Mouse (Mus musculus) stomach, embryonic 16.5 days (tissue): ENCODE data around the gene Faim. TPM values are rescaled to one million over a fixed set of nuclear protein-coding genes. Genes with fewer than 3 reads are reported as not detected.

Experiments
- ATAC-seq: fragments of 200-750 bp; cut with Nextera tagmentation; 2 replicates; pipeline ENCODE4 v1.8.0; 2017; ENCODE audit warnings: moderate number of reproducible peaks, moderate TSS enrichment; ENCODE audit not compliant: insufficient read depth, low FRiP score
- H3K27ac ChIP-seq: fragments of 300-500 bp; sonication (generic); 2 replicates; pipeline ENCODE4 v1.5.1; 2014; ENCODE audit warnings: low read length
- H3K27me3 ChIP-seq: fragments of 300-500 bp; sonication (generic); 2 replicates; pipeline ENCODE4 v1.6.1; 2014; ENCODE audit warnings: low read length, control low read depth, mixed read lengths; ENCODE audit not compliant: control insufficient read depth, insufficient read depth
- H3K36me3 ChIP-seq: fragments of 300-500 bp; sonication (generic); 2 replicates; pipeline ENCODE4 v1.6.1; 2014; ENCODE audit warnings: low read length; ENCODE audit not compliant: control insufficient read depth, insufficient read depth
- H3K4me1 ChIP-seq: fragments of 300-500 bp; sonication (generic); 2 replicates; pipeline ENCODE4 v1.6.1; 2014; ENCODE audit warnings: low read length, control low read depth, mixed read lengths; ENCODE audit not compliant: control insufficient read depth, insufficient read depth
- H3K4me2 ChIP-seq: fragments of 300-500 bp; sonication (generic); 2 replicates; pipeline ENCODE4 v1.6.1; 2014; ENCODE audit warnings: low read depth, low read length, mixed read lengths
- H3K4me3 ChIP-seq: fragments of 300-500 bp; sonication (generic); replicated peaks from 2 replicates; pipeline ENCODE4 v1.5.1; 2014; ENCODE audit warnings: mild to moderate bottlenecking, low read length
- H3K9ac ChIP-seq: fragments of 300-500 bp; sonication (generic); 2 replicates; pipeline ENCODE4 v1.6.1; 2014; ENCODE audit warnings: low read length
- H3K9me3 ChIP-seq: fragments of 300-500 bp; sonication (generic); replicated peaks from 2 replicates; pipeline ENCODE4 v1.6.1; 2016; ENCODE audit warnings: low read length, control low read depth; ENCODE audit not compliant: control insufficient read depth
- WGBS: fragments of 180-500 bp; shearing (Covaris S2); extraction: QIAGEN DNeasy Blood & Tissue Kit; methylation state at CpG from one replicate; pipeline ENCODE4 v1.1.7; 2014; 5-methylcytosine and 5-hydroxymethylcytosine counted together
- polyA plus RNA-seq: library from polyadenylated mRNA; unstranded; fragments of >200 nt; fragmentation: Nextera tagmentation; extraction: Ambion mirVana; gene quantifications from 2 replicates; pipeline ENCODE4 v1.2.1, GENCODE M21; 2015

The Faim gene
- polyA plus RNA-seq, 1 experiment from 2014 or later = 37.9 TPM

DNA sequence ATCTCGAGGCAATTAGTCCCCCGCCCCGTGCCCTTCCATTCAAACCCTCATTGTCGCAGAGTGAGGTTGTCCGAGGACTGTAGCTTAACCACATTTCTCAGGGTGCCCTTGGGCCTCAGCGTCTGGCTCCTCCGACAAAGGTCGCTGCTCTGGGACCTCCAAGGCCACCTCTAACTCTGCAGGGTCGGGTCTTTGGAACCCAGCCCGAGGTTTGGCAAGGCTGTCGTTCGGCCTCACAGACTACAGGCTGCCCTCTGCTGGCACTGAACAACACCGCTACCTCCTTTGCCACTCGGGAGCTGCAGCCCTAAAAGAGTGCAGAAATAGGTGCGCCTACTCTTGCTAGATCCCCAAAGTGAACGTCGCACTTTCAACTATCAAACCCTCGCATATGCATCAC is 21.1 kb upstream of the Faim start:
- H3K4me3 ChIP-seq = no peak overlapping the region
- no peak overlapping the region for H3K9ac ChIP-seq
- H3K27ac ChIP-seq = no peak overlapping the region
- 0 out of 2 replicates have a peak, but pooled peaks cover 2% of the 10 kb centered on the region for H3K9me3 ChIP-seq
- no peaks in the 10 kb centered on the region for H3K4me1 ChIP-seq
- no peak for ATAC-seq
- H3K36me3 ChIP-seq = no peaks in the 10 kb centered on the region
- no peak overlapping the region for H3K4me2 ChIP-seq
- H3K27me3 ChIP-seq = peaks cover 64% of the 10 kb centered on the region
- 2% methylated on average over 18 of the region's 18 CpGs for WGBS

DNA sequence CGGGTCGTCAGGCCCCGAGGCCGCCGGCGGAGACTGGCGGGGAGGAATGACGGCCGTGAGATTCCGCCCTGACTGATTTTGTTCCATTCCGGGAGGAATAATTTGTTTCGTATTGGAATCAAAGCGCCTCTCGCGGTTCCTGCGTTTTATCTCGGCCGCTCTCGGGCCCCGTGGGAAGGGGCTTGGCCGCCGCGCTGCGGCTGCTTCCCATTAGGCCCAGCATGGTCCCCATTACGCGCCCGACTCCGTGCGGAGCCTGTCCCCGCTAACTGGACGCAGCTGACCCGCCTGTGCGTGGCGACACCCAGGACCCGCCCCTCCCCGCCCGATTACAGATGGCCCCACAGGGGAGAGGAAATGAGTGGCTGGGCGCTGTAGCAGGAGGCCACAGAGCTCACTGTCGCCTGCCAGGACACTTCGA is 13.1 kb upstream of the Faim start:
- Histone ChIP-seq H3K4me2 (peak overlapping the region; percentile 55), H3K36me3 (no peaks in the 10 kb centered on the region), H3K9me3 (peaks cover 14% of the 10 kb centered on the region), H3K4me1 (peaks cover 6% of the 10 kb centered on the region), H3K27ac (no peak overlapping the region), H3K4me3 (peak overlapping the region; percentile 41), H3K27me3 (peaks cover 62% of the 10 kb centered on the region), H3K9ac (no peak overlapping the region)
- WGBS = under 1% methylated on average over 40 of the region's 40 CpGs
- no peak for ATAC-seq

DNA sequence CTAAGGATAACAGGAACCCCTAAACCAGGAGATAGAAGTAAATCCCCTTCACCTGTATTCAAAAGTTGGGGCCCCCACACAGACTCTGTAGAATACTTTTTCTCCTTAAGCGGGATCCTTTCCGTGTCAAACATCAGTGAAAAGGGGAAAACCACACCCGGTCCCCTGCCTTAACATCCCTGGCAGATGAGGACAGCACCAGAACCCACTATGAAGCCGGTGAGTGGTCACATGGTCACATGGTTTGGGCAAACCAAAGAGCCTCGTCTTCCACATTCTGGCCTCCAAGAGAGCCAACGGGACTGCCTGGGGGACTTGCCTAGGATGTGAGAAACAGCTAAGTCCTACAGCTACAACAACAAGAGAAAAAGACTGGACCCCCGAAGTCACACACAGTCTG is 12.6 kb upstream of the Faim start:
- H3K9ac ChIP-seq = no peak overlapping the region
- H3K36me3 ChIP-seq = no peaks in the 10 kb centered on the region
- H3K4me1 ChIP-seq = peaks cover 6% of the 10 kb centered on the region
- WGBS = 10% methylated on average over 7 of the region's 7 CpGs
- peak overlapping the region; percentile 55 for H3K4me2 ChIP-seq
- H3K9me3 ChIP-seq = peaks cover 14% of the 10 kb centered on the region
- ATAC-seq = no peak
- H3K27me3 ChIP-seq = peaks cover 62% of the 10 kb centered on the region
- peak overlapping the region; percentile 41 for H3K4me3 ChIP-seq
- H3K27ac ChIP-seq = no peak overlapping the region

DNA sequence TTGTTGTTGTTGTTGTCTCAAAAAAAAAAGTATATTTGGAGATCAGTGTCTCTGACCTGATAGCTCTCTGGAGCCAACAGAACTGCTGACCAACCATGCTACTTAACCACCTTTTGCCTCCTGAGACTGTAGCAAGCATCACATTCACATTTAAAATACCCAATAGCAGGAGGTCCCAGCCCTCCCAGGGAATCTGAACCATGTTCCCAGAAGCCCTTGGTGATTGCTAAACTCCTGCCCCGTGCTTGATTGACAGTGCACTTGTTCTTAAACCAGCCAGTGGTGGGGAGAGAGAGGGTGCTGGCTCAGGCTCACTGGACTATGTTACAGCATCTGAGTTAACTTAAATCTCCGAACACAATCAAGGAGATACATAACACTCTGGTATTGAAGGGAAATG is 11.3 kb upstream of the Faim start:
- Histone ChIP-seq H3K9ac (no peak overlapping the region), H3K4me2 (no peak overlapping the region), H3K36me3 (no peaks in the 10 kb centered on the region), H3K4me1 (peaks cover 6% of the 10 kb centered on the region), H3K9me3 (peaks cover 14% of the 10 kb centered on the region), H3K27ac (no peak overlapping the region), H3K27me3 (peaks cover 61% of the 10 kb centered on the region), H3K4me3 (no peak overlapping the region)
- ATAC-seq = no peak
- WGBS = 31% methylated on average over 2 of the region's 2 CpGs

DNA sequence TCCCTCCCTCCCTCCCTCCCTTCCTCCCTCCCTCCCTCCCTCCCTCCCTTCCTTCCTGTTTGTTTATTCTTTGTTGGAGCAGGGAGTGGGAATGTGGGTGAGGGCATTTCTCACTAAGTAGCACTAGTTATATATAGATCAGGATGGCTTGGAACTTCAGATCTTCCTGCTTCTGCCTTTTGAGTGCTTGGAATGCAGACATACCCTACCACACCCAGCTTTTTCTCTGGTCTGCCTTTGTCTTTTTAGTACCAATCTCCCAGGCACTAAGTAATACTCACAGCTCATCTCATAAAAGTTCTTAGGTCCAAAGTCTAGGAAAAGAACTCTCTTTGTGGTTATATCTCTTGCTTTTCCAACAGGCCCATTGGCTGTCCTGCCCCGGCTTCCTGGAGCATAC is 10.1 kb upstream of the Faim start:
- peaks cover 2% of the 10 kb centered on the region; the same call in 1 of the 2 replicates for H3K9me3 ChIP-seq
- H3K4me2 ChIP-seq = no peak overlapping the region
- H3K9ac ChIP-seq = no peak overlapping the region
- ATAC-seq = no peak
- peaks cover 52% of the 10 kb centered on the region for H3K27me3 ChIP-seq
- H3K27ac ChIP-seq = no peak overlapping the region
- no peak overlapping the region for H3K4me3 ChIP-seq
- no peaks in the 10 kb centered on the region for H3K36me3 ChIP-seq
- peaks cover 6% of the 10 kb centered on the region for H3K4me1 ChIP-seq
- WGBS = 87% methylated on average over 1 of the region's 1 CpGs

DNA sequence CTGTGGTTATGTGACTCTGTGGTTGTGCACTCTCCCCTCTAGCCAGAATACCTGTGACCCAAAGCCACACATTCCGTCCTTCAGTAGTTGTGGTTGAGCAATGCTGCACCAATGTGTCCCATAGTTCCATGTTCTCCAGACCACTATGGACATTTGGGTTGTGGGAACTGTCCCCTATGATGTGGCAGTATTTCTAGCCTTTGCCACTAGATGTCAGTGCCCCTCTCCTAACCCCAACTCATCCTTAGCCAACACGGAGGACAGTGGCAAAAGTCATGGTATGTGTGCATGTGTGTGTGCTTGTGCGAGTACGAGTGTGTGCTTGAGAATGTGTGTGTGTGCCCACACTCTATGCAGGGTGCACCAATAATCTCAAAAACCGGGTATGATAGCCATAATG is 9.7 kb upstream of the Faim start:
- no peak for ATAC-seq
- H3K27me3 ChIP-seq = peaks cover 49% of the 10 kb centered on the region
- H3K4me1 ChIP-seq = peaks cover 6% of the 10 kb centered on the region
- H3K4me2 ChIP-seq = no peak overlapping the region
- H3K4me3 ChIP-seq = no peak overlapping the region
- WGBS = 38% methylated on average over 5 of the region's 5 CpGs
- H3K9me3 ChIP-seq = no peaks in the 10 kb centered on the region
- H3K36me3 ChIP-seq = no peaks in the 10 kb centered on the region
- no peak overlapping the region for H3K9ac ChIP-seq
- no peak overlapping the region for H3K27ac ChIP-seq

DNA sequence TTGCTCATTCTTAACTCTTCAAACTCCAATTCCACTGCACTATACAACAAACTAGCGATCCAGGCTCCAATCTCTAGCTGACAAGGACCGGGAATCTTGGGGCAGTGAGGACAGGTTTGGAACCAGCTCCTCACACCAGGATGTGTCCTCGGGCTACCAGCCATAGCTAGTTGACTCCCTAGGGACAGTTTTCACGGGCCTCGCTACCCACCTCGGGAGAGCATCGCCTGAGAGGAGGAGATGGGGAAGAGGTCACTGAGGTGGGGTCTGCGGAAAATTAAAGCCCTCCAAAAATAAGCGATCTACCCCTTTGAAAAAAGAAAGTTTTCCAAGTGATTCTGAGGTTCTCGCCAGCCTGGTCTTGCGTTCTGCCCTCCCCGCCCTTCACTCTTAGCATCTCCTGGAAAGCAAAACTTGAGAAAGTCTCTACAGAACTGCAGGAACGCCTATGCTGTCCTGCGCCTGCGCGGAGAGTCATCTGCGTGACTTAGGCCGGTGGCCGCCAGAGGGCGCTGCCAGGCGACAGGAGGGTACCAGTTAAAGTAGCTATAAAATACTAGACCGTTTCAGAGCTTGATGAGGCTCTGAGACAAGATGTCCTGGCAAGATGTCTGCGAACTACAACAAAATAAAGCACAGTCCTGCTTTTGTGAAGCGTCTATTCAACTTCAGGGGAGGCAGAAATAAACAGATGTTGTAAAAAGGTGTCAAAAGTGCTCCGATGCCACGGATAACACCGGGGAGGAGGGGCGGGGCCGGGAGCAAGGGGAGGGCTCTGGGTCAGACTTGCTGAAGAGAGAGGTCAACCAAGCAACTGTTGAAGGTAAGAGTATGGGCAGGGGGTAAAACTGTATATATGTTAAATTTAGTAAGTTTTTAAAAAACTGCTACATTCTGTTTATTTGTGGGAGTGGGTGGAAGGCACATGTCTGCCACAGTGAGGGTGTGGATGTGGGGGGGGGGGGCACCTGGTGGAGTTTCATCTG is 6.4 kb upstream of the Faim start:
- Histone ChIP-seq H3K4me1 (no peaks in the 10 kb centered on the region), H3K27ac (no peak overlapping the region), H3K27me3 (peaks cover 26% of the 10 kb centered on the region), H3K36me3 (no peaks in the 10 kb centered on the region), H3K9me3 (no peaks in the 10 kb centered on the region), H3K4me3 (peak overlapping the region; percentile 14), H3K4me2 (peak overlapping the region; percentile 44), H3K9ac (0 out of 2 replicates have a peak overlapping the region, but pooled peaks have one; percentile 16)
- peak; percentile 58; the same call in 1 of the 2 replicates for ATAC-seq
- WGBS = 7% methylated on average over 29 of the region's 29 CpGs

DNA sequence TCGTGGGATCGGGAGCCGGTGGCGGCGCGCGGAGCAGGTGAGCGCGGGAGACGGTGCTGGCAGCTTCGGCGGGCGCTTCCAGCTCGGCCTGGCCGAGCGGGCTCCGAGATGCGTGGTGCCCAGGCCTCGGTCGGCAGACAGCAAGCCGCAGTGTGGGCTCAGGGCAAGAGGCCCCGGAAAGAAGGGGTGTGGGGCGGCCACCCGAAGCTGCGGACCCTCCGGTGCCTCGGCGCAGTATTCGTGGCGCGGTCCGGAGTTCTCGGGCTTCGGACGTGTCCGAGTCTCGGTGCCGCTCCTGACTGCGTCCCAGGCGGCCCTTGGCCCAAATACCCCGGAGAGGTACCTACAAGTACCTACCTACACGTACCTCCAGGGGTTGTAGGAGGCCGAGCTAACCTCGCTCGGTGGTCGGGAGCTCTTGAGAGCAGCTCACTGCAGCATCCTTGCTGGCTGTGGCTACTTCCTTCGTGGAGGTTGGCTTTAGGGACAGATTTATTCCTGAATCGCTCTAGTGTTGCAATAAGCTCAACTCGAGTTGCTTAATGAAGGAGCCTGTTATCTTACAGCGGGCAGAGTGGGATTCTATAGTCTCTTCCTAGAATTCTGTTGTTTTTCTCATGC is 413 bp downstream of the Faim start:
- Histone ChIP-seq H3K27ac (0 out of 2 replicates have a peak overlapping the region, but pooled peaks have one; percentile 39), H3K4me3 (peak overlapping the region; percentile 84), H3K36me3 (no peaks in the 10 kb centered on the region), H3K27me3 (peaks cover 5% of the 10 kb centered on the region), H3K4me2 (peak overlapping the region; percentile 87), H3K4me1 (no peaks in the 10 kb centered on the region; the same call in 1 of the 2 replicates), H3K9me3 (no peaks in the 10 kb centered on the region), H3K9ac (peak overlapping the region; percentile 81)
- ATAC-seq = peak; percentile 41; the same call in 1 of the 2 replicates
- WGBS = under 1% methylated on average over 49 of the region's 50 CpGs

DNA sequence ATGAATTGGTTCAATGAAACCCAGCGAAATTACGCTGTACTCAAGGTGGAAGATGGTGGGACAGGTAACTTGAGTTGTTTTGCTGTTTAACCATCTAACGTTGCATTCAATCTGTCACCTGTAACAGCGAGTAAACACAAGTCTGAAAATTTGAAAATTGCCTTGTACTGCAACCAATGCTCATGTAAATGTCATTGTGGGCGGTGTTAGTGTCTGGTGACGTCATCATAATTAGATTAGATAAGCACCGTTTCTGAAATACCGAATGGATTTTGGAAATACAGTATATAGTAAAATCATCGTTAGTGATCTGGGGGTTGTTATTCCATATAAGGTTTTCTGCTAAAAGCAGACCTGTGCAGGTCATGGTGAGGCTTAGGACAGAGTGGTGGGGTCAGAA is 958 bp downstream of the Faim start:
- Histone ChIP-seq H3K36me3 (no peaks in the 10 kb centered on the region), H3K27me3 (peaks cover 5% of the 10 kb centered on the region), H3K4me2 (peak overlapping the region; percentile 87), H3K9me3 (no peaks in the 10 kb centered on the region), H3K9ac (peak overlapping the region; percentile 81; the same call in 1 of the 2 replicates), H3K27ac (no peak overlapping the region), H3K4me1 (no peaks in the 10 kb centered on the region; the same call in 1 of the 2 replicates), H3K4me3 (peak overlapping the region; percentile 84)
- 38% methylated on average over 9 of the region's 9 CpGs for WGBS
- ATAC-seq = no peak
